Mouse (Mus musculus): ENCODE measurements around the gene Neurod2. TPM values are rescaled to one million over a fixed set of nuclear protein-coding genes. Genes with fewer than 3 reads are reported as not detected.

Gene Neurod2
- polyA plus RNA-seq, 1 experiment from 2014 or later = 0.07 TPM

DNA sequence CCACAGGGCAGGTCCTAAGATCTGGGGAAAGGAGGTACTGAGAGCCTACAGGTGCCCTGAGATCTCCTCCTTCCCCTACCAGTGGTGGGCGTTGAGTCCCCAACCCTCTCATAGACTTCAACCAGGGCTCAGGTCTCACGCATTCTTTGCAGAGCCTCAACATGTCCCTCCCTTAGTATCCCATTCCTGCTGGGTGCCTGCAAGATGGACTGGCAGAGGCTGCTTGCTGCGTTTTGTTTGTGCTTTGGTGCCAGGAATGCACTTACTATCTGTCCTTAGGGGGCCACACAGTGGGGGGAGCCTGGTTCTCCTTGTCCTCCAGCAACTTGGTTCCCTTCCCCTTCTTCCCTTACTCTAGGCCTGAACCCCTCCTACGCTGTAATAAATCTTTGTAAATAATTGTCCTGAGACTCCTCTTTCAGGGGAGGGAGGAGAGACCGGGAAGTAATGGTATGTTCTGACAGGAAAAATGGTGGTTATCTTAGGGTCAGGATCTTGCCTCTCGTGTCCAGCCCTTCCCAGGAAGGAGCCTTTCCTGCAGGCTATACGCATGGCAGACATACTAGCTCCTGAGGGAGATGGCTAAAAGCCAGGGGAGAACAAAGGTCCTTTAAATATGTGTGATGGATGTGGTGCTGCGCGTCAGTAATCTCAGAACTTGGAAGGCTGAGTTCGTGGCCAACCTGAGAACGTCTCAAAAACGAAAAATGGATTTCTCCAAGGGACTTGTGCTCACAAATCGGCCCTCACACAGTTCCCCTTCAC lies 28.1 kb upstream of the Neurod2 start:
- Histone ChIP-seq H3K27ac (ENCODE audit: low read depth, low read length) (peak overlapping the region; percentile 84), H3K27me3 (ENCODE audit: control insufficient read depth, insufficient read depth, low read length) (peaks cover 21% of the 10 kb centered on the region), H3K36me3 (ENCODE audit: control insufficient read depth, insufficient read depth, low read length) (no peaks in the 10 kb centered on the region), H3K4me3 (ENCODE audit: low read depth, low read length) (peak overlapping the region; percentile 85), H3K9me3 (replicated peaks; ENCODE audit: control insufficient read depth, low read length) (no peaks in the 10 kb centered on the region), H3K9ac (ENCODE audit: low read depth, low read length) (peak overlapping the region; percentile 89), H3K4me1 (ENCODE audit: control insufficient read depth, insufficient read depth, low read length) (peaks cover 35% of the 10 kb centered on the region), H3K4me2 (peak overlapping the region; percentile 80)
- 11% methylated on average over 13 of the region's 13 CpGs for WGBS (ENCODE audit: insufficient replicate concordance)
- ATAC-seq (replicated peaks; ENCODE audit: insufficient number of reproducible peaks, low FRiP score, low TSS enrichment) = peak; percentile 11; the same call in 1 of the 2 replicates

DNA sequence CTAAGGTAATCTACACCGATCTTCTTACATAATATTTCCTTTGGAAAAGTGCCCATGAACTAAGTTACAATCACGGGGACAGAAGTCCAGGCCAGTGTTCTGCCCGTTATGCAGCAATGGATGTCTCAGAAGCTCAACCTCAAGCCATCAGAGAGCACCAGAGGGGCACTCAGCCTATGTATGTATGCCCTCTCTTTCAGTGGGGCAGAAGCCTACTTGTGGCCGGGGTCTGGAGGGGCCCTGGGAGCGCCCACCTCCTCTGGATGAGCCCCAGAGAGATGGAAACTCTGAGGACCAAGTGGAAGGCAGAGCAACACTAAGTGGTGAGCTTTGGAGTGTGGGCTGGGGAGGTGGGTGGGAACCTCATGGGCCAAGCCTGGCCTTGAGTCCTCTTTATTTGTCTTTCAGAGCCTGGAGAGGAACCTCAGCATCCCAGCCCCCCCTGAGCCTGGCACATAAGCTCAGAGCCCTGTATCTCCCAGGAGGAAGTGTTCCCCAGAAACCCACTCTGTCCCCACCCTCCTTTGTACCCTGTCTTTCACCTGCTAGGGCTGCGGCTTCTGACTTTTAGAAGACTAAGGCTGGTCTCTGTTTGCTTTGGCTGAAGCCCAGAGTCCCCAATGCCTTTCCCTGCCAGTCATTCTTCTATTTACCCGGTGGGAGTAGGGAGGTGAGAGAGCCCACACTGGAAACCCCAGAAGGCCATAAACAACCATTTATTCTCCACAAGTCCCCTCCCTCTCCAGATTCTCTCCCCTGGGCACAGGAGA lies 27.4 kb upstream of the Neurod2 start:
- peaks cover 35% of the 10 kb centered on the region for H3K4me1 ChIP-seq (ENCODE audit: control insufficient read depth, insufficient read depth, low read length)
- H3K4me2 ChIP-seq = peak overlapping the region; percentile 80
- peak overlapping the region; percentile 84 for H3K27ac ChIP-seq (ENCODE audit: low read depth, low read length)
- peaks cover 29% of the 10 kb centered on the region for H3K27me3 ChIP-seq (ENCODE audit: control insufficient read depth, insufficient read depth, low read length)
- peak overlapping the region; percentile 89; the same call in 1 of the 2 replicates for H3K9ac ChIP-seq (ENCODE audit: low read depth, low read length)
- H3K36me3 ChIP-seq (ENCODE audit: control insufficient read depth, insufficient read depth, low read length) = no peaks in the 10 kb centered on the region
- no peak overlapping the region for H3K4me3 ChIP-seq (ENCODE audit: low read depth, low read length)
- H3K9me3 ChIP-seq (replicated peaks; ENCODE audit: control insufficient read depth, low read length) = no peaks in the 10 kb centered on the region
- WGBS (ENCODE audit: insufficient replicate concordance) = 71% methylated on average over 7 of the region's 7 CpGs
- no peak for ATAC-seq (replicated peaks; ENCODE audit: insufficient number of reproducible peaks, low FRiP score, low TSS enrichment)

DNA sequence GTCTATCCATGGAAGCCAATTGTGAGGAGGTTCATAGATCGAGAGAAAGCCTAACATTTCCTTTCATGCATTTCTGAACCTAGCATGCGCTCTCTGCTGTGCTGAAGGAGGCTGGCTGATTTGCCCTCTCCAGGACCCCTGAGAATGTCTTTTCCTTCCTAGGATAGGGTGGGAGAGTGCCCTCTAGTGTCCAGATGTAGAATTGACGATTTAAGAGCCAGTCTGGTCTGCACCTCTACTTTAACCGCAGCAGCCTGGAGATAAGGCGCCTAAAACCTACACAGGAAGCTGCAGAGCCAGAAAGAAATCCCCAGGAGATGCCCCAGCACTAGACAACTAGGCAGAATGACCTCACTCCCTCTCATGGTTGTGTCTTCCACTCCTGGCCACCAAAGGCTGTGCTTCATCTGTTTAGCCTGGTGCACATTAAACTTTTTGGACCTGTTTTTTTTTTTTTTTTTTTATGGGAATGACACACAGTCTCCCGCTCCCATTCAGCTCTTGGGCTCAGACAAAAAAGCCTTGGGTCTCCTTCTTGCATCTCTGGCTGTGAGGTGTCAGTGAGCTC lies 26.4 kb upstream of the Neurod2 start:
- no peak overlapping the region for H3K4me3 ChIP-seq (ENCODE audit: low read depth, low read length)
- H3K4me2 ChIP-seq = no peak overlapping the region
- no peak overlapping the region for H3K27ac ChIP-seq (ENCODE audit: low read depth, low read length)
- no peaks in the 10 kb centered on the region for H3K36me3 ChIP-seq (ENCODE audit: control insufficient read depth, insufficient read depth, low read length)
- no peak overlapping the region for H3K9ac ChIP-seq (ENCODE audit: low read depth, low read length)
- no peak for ATAC-seq (replicated peaks; ENCODE audit: insufficient number of reproducible peaks, low FRiP score, low TSS enrichment)
- H3K4me1 ChIP-seq (ENCODE audit: control insufficient read depth, insufficient read depth, low read length) = peaks cover 28% of the 10 kb centered on the region
- 8% methylated on average over 6 of the region's 6 CpGs for WGBS (ENCODE audit: insufficient replicate concordance)
- H3K27me3 ChIP-seq (ENCODE audit: control insufficient read depth, insufficient read depth, low read length) = peaks cover 38% of the 10 kb centered on the region
- no peaks in the 10 kb centered on the region for H3K9me3 ChIP-seq (replicated peaks; ENCODE audit: control insufficient read depth, low read length)

DNA sequence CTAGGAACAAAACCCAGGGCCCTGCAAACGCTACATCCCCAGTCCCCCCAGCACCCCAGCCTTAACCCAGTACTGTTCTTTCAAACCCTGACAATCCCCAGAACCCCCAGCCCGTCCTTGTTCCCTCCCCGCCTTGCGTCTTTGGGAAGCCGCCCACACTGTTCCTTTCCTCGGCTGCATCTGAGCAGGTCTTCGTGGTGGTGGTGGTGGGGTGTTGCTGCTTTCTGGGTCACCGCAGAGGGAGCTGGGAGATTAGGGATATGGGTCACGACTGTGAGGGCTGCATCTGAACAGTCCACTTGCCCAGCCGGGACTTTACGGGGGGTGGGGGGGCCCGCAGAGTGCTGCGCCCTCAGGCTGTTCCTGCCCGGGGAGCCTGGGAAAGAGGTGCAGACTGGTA lies 25.0 kb upstream of the Neurod2 start:
- H3K4me2 ChIP-seq = no peak overlapping the region
- H3K4me3 ChIP-seq (ENCODE audit: low read depth, low read length) = no peak overlapping the region
- no peak for ATAC-seq (replicated peaks; ENCODE audit: insufficient number of reproducible peaks, low FRiP score, low TSS enrichment)
- no peak overlapping the region for H3K9ac ChIP-seq (ENCODE audit: low read depth, low read length)
- no peak overlapping the region for H3K27ac ChIP-seq (ENCODE audit: low read depth, low read length)
- H3K9me3 ChIP-seq (replicated peaks; ENCODE audit: control insufficient read depth, low read length) = no peaks in the 10 kb centered on the region
- H3K27me3 ChIP-seq (ENCODE audit: control insufficient read depth, insufficient read depth, low read length) = peaks cover 50% of the 10 kb centered on the region
- peaks cover 22% of the 10 kb centered on the region for H3K4me1 ChIP-seq (ENCODE audit: control insufficient read depth, insufficient read depth, low read length)
- WGBS (ENCODE audit: insufficient replicate concordance) = 62% methylated on average over 14 of the region's 14 CpGs
- no peaks in the 10 kb centered on the region for H3K36me3 ChIP-seq (ENCODE audit: control insufficient read depth, insufficient read depth, low read length)

DNA sequence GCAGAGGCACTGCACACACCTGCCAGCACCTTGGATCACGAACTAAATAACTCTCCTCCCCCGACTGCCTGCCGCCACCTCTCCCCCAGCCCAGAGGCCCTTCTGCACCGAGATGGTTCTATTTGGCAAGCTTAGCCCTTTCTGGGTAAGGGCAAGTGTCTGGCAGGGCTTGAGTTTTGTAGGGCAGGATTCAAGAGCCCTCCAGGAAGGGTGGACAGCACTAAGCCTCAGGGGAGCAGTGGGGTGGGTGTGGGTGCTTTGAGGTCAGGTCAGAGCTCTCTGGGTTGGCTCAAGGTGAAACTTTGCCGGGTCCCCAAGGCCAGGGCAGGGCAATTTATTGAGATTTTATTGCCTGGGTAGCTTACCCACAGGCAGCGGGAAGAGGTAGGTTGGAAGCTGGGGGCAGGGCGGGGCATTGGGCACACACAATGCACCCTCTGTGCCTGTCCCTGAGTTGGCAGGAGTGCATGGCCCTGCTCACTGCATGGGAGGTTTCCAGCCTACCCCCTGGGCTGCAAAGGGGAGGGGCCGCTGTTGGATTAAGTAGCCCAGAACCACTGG lies 24.3 kb upstream of the Neurod2 start:
- Histone ChIP-seq H3K4me3 (ENCODE audit: low read depth, low read length) (no peak overlapping the region), H3K27ac (ENCODE audit: low read depth, low read length) (no peak overlapping the region), H3K36me3 (ENCODE audit: control insufficient read depth, insufficient read depth, low read length) (no peaks in the 10 kb centered on the region), H3K27me3 (ENCODE audit: control insufficient read depth, insufficient read depth, low read length) (peaks cover 58% of the 10 kb centered on the region), H3K9ac (ENCODE audit: low read depth, low read length) (no peak overlapping the region), H3K4me2 (no peak overlapping the region), H3K4me1 (ENCODE audit: control insufficient read depth, insufficient read depth, low read length) (peaks cover 16% of the 10 kb centered on the region), H3K9me3 (replicated peaks; ENCODE audit: control insufficient read depth, low read length) (no peaks in the 10 kb centered on the region)
- ATAC-seq (replicated peaks; ENCODE audit: insufficient number of reproducible peaks, low FRiP score, low TSS enrichment) = no peak
- 31% methylated on average over 8 of the region's 8 CpGs for WGBS (ENCODE audit: insufficient replicate concordance)

DNA sequence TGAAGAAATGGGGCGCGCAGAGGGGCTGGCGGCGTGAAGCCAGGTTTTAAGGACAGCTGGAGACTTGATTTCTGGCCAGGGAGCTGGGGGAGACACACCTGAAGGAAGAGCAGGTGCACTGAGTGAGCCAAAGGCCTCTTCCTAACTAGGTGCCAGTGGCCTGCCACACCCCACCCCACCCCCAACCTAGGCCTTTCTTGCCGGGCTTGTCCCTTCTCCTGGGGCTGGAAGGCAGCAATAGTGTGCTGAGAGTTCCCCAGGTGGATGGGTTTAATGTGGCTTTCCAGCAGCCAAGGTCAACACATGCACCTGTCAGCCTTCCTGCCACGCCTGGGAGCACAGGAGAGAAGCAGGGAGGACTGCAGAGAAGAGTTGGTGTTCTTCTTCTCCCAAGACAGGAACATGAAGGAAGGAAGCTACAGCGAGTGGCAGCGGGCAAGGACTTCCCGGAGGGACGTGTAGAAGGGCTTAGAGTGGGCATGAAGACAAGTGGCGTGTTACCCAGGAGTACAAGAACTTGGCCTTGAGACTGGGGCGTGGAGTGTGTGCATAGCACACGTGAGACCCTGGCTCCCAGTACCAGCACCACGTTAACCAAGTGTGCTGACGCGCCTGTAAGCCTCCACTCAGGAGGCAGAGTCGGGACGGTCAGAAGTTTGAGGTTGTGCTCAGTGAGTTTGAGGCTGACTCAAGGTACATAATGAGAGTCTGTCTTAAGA lies 23.0 kb upstream of the Neurod2 start:
- no peak for ATAC-seq (replicated peaks; ENCODE audit: insufficient number of reproducible peaks, low FRiP score, low TSS enrichment)
- no peaks in the 10 kb centered on the region for H3K36me3 ChIP-seq (ENCODE audit: control insufficient read depth, insufficient read depth, low read length)
- 74% methylated on average over 18 of the region's 18 CpGs for WGBS (ENCODE audit: insufficient replicate concordance)
- peaks cover 69% of the 10 kb centered on the region for H3K27me3 ChIP-seq (ENCODE audit: control insufficient read depth, insufficient read depth, low read length)
- no peak overlapping the region for H3K27ac ChIP-seq (ENCODE audit: low read depth, low read length)
- no peaks in the 10 kb centered on the region for H3K9me3 ChIP-seq (replicated peaks; ENCODE audit: control insufficient read depth, low read length)
- no peak overlapping the region for H3K9ac ChIP-seq (ENCODE audit: low read depth, low read length)
- no peak overlapping the region for H3K4me2 ChIP-seq
- no peak overlapping the region for H3K4me3 ChIP-seq (ENCODE audit: low read depth, low read length)
- peaks cover 19% of the 10 kb centered on the region for H3K4me1 ChIP-seq (ENCODE audit: control insufficient read depth, insufficient read depth, low read length)

DNA sequence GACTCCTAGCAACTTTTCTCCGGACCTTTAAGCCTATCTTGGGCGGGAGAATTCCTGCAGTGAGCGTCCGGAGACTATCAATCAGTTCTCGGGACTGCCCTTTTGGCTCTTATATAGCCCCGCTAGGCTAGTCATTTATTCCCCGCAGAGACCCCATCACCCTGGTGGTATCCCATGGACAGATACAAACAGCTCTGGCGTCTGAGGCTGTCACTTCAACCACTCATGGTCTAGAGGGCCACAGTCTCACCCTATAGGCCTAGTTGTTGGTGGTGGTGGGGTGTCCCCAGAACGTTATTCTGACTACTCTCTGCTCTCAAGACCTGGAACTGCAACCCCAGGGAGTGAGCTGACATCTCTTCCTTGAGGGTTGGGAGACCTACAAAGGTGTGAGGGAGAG lies 19.9 kb upstream of the Neurod2 start:
- Histone ChIP-seq H3K4me2 (peak overlapping the region; percentile 89), H3K27me3 (ENCODE audit: control insufficient read depth, insufficient read depth, low read length) (peaks cover 83% of the 10 kb centered on the region), H3K9ac (ENCODE audit: low read depth, low read length) (peak overlapping the region; percentile 70; the same call in 1 of the 2 replicates), H3K9me3 (replicated peaks; ENCODE audit: control insufficient read depth, low read length) (no peaks in the 10 kb centered on the region), H3K36me3 (ENCODE audit: control insufficient read depth, insufficient read depth, low read length) (no peaks in the 10 kb centered on the region), H3K27ac (ENCODE audit: low read depth, low read length) (no peak overlapping the region), H3K4me1 (ENCODE audit: control insufficient read depth, insufficient read depth, low read length) (peaks cover 8% of the 10 kb centered on the region; the same call in 1 of the 2 replicates), H3K4me3 (ENCODE audit: low read depth, low read length) (peak overlapping the region; percentile 51)
- WGBS (ENCODE audit: insufficient replicate concordance) = 5% methylated on average over 9 of the region's 9 CpGs
- no peak for ATAC-seq (replicated peaks; ENCODE audit: insufficient number of reproducible peaks, low FRiP score, low TSS enrichment)

Data from heart, embryonic 11.5 days (tissue).